Mouse (Mus musculus) CD4-positive, CD25-positive, alpha-beta regulatory T cell, adult 4 months (primary cell): ENCODE results near the gene Plvap. TPM values are rescaled to one million over a fixed set of nuclear protein-coding genes. Genes with fewer than 3 reads are reported as not detected.
"Not testable (repeated sequence)": the region's sequence is repeated elsewhere in the genome, so short reads cannot be mapped to it uniquely, and the experiment has no call there.

Experiments
- ATAC-seq: one replicate; pipeline ENCODE4 v1.8.0; 2017
- polyA plus RNA-seq, 2 experiments: library from polyadenylated mRNA; unstranded; fragments of 100-300 nt; shearing (Covaris generic); gene quantifications; one replicate each; pipeline ENCODE4 v1.2.1; 2017

Plvap gene
- polyA plus RNA-seq, result not detected

- no peak for ATAC-seq
These were observed at the start of gene Plvap for GRCm38 (mm10) chr8:71511644-71512043. Gene Plvap (minus strand): TSS chr8:71511752.

- ATAC-seq, result no peak
These were observed 49.2 kb upstream of the Plvap start for GRCm38 (mm10) chr8:71560765-71561164.

GRCm38 (mm10) chr8:71560071-71560470 lies 48.5 kb upstream of the Plvap start:
- no peak for ATAC-seq

GRCm38 (mm10) chr8:71558958-71559690 lies 47.6 kb upstream of the Plvap start:
- ATAC-seq, result peak; percentile 49

- ATAC-seq, result peak; percentile 42
These were observed 46.8 kb upstream of the Plvap start, which contains the start of gene Tmem221 for GRCm38 (mm10) chr8:71558071-71558957. Gene Tmem221 (minus strand): TSS chr8:71558871.

GRCm38 (mm10) chr8:71554644-71555043 lies 43.1 kb upstream of the Plvap start:
- ATAC-seq, result no peak

- ATAC-seq, result no peak
These were observed 42.4 kb upstream of the Plvap start for GRCm38 (mm10) chr8:71554001-71554400.

- no peak for ATAC-seq
These were observed 41.2 kb upstream of the Plvap start for GRCm38 (mm10) chr8:71552770-71553169.

- ATAC-seq, result no peak
These were observed 39.2 kb upstream of the Plvap start for GRCm38 (mm10) chr8:71550754-71551153.

- ATAC-seq, result no peak
These were observed 36.0 kb upstream of the Plvap start for GRCm38 (mm10) chr8:71547590-71547989.

- no peak for ATAC-seq
These were observed 33.5 kb upstream of the Plvap start for GRCm38 (mm10) chr8:71545053-71545452.

- no peak for ATAC-seq
These were observed 32.2 kb upstream of the Plvap start for GRCm38 (mm10) chr8:71543755-71544154.

GRCm38 (mm10) chr8:71542632-71543343 lies 31.2 kb upstream of the Plvap start, which contains the start of gene Mvb12a:
Gene Mvb12a (plus strand): TSS chr8:71542922.
- ATAC-seq, result peak; percentile 99

GRCm38 (mm10) chr8:71537028-71537867 lies 25.7 kb upstream of the Plvap start, which contains the start of gene Bst2:
Gene Bst2 (minus strand): TSS chr8:71537456.
- ATAC-seq, result peak; percentile 98

- ATAC-seq, result no peak
These were observed 24.1 kb upstream of the Plvap start for GRCm38 (mm10) chr8:71535663-71536062.

GRCm38 (mm10) chr8:71534263-71534810 lies 22.8 kb upstream of the Plvap start:
- ATAC-seq, result no peak

GRCm38 (mm10) chr8:71530735-71531467 lies 19.3 kb upstream of the Plvap start:
- ATAC-seq, result not testable (repeated sequence)

- ATAC-seq, result peak; percentile 100
These were observed 17.0 kb upstream of the Plvap start for GRCm38 (mm10) chr8:71528362-71529073.

GRCm38 (mm10) chr8:71527162-71527870 lies 15.8 kb upstream of the Plvap start:
- no peak for ATAC-seq
